Mouse (Mus musculus) lung, postnatal 0 days (tissue): Measurements from ENCODE around the gene Helz.

Source experiments
- CTCF ChIP-seq: IDR thresholded peaks from 2 replicates; pipeline ENCODE4 v1.5.1; 2016; ENCODE audit warnings: antibody characterized with exemption, mild to moderate bottlenecking
- EP300 ChIP-seq: IDR thresholded peaks from 2 replicates; pipeline ENCODE4 v1.6.1; 2016; ENCODE audit warnings: antibody characterized with exemption, mild to moderate bottlenecking, control low read depth

DNA sequence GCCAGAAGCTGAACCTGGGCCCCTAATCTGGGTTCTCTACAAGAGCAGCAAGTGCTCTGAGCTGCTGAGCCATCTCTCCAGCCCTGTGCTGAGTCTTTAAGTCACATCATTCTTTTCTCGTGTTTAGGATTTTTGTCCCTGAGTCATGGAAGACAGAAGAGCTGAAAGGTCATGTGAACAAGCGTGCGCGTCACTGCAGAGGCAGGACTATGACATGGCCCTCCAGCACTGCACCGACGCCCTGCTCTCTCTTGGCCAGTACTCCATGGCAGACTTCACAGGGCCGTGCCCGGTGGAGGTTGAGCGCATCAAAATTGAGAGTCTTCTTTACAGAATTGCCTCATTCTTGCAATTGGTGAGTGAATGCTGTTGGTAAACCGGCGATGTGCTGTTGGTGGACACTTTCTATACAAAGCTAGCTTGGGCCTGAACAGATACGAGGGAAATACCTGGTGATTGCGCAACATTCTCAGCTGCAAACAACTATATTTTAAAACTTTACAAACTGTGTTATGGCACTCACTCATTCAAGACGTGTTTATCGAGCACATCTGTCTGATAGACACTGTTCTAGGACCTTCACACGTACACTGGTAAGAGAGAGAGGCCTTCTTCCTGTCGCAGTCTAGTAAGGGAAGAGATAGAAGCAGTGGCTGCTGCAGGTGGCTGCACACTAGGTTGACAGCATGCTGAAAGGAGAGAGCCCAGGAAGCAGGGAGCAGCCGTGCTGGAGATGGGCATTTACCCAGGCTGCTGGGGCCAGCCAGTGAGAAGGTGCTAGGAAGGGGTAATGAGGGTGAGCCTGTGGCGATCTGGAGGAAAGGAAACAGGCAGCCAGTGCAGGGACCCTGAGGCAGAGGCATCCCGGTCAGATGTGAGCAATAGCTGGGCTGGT lies 27.3 kb downstream of the Helz start:
- TF ChIP-seq CTCF (no peak), EP300 (no peak)
